Mouse (Mus musculus) fibroblast of lung, adult 2 months (primary cell): ENCODE data around the gene Olfr1458.

ENCODE experiments used
- DNase-seq: peaks from one replicate; pipeline ENCODE4 v3.0.0-alpha.2; 2011; ENCODE audit warnings: low read depth

The Olfr1458 gene

DNA sequence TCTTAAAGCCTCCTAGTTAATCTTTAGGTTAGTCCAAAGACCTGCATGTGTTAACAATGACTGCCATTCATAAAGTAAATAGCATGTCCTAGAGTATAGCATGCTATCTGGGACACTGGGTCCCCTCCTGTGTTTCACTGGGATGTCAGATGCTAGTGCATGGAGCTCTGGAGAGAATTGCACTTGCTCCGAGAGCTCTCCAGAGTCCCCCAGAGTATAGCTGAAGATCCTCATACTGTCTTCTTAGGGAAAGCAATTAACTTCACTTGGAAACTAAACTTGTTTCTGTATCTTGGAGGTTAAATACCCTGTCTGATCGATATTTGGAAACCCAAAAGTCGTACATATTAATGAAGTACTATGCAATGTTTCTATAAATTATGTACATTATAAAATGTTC lies at the start of gene Olfr1458:
Gene Olfr1458, minus strand, starts transcription at position 101 of the 400 bp plus-strand sequence.
- DNase-seq: no peak

GRCm38 (mm10) chr19:13149449-13149848 lies 42.9 kb upstream of the Olfr1458 start, which contains the start of gene Olfr1459:
Olfr1459 (minus strand) TSS chr19:13149549.
- no peak for DNase-seq

DNA sequence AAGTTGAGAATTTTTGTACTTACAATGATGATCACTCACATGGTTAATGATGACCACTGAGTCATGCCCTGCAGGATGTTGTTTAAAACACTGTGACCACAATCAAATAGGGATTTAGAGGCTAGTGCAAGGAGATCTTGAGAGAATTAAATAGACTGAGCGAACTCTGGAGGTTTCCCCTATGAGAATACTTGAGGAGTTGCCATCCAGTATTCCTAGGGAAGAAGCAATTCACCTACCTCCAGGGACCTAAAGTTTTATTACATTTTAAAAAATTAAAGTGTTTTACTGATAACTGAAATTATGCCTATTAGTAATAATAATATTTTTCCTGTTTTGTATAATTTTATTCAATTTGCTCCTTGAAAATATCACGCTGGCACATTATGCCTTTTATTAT lies 8.8 kb downstream of the Olfr1458 start, which contains the start of gene Olfr1457:
Gene Olfr1457, minus strand, starts transcription at position 101 of the 400 bp plus-strand sequence.
- DNase-seq: no peak

GRCm38 (mm10) chr19:13093908-13094307 lies 12.7 kb downstream of the Olfr1458 start:
- DNase-seq: no peak

- DNase-seq: no peak
Measured at GRCm38 (mm10) chr19:13060310-13060709, 46.3 kb downstream of the Olfr1458 start, which contains the start of gene Olfr1454. Olfr1454 (plus strand) TSS chr19:13060610.
